Mouse (Mus musculus) lung, postnatal 0 days (tissue): ENCODE results near the gene Tle6.

Experiments used
- CTCF ChIP-seq: IDR thresholded peaks from 2 replicates; pipeline ENCODE4 v1.5.1; 2016; ENCODE audit warnings: antibody characterized with exemption, mild to moderate bottlenecking
- EP300 ChIP-seq: IDR thresholded peaks from 2 replicates; pipeline ENCODE4 v1.6.1; 2016; ENCODE audit warnings: antibody characterized with exemption, mild to moderate bottlenecking, control low read depth

DNA sequence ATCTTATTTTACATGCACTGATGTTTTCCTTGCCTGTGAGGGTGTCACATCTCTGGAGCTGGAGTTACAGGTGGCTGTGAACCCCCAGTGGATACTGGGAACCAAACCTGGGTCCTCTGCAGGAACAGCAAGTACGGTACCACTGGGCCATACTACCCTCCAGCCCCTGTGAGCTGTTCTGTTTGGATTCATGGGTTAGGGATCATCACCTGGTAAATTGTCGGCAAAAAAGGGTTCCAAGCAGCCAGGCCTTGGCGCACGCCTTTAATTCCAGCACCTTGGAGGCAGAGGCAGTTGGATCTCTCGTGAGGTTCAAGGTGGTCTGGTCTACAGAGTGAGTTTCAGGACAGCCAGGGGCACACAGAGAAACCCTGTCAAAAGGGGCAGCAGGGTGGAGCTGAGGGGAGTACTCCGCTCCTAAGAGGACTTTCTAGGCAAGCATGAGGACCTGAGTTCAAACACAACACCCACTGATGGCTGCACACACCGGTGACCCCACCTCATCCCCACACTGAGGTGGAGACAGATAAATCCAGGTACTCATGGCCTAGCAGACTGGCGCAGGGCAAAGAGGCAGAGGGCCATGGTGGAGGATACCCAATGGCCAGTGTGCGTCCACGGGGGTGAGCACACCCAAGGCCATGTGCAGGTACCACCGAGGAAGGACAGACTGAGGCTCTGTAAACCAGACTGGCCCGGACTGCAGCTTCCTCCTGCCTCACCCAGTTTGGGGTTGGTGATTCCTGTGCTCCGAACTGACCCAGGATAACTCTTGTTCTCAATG, 53.9 kb downstream of the Tle6 start:
- TF ChIP-seq CTCF = no peak
- TF ChIP-seq EP300 = no peak
